Mouse (Mus musculus): ENCODE measurements around the gene Aarsd1. TPM values are rescaled to one million over a fixed set of nuclear protein-coding genes. Genes with fewer than 3 reads are reported as not detected.
A peak's percentile ranks its signal among the peaks of the same experiment; 100 is the strongest.
"Not testable (repeated sequence)": the region's sequence is repeated elsewhere in the genome, so short reads cannot be mapped to it uniquely, and the experiment has no call there.

Gene Aarsd1
- total RNA-seq (2021): 10 to 100 TPM; 17.4 to 17.6 TPM
- long read RNA-seq, experiment 1, transcript Aarsd1-201 (12 exons, 1,516 nt): major isoform, 44 of 47 reads
- long read RNA-seq, experiment 1, partial matches to known transcripts: 1 of 47 reads
- long read RNA-seq, experiment 1, other reads (novel, unspliced or antisense): 2 of 47 reads
- long read RNA-seq, experiment 2, transcript Aarsd1-201 (12 exons, 1,516 nt): major isoform, 48 of 48 reads
- long read RNA-seq, experiment 2, partial matches to known transcripts: 0 of 48 reads
- long read RNA-seq, experiment 2, other reads (novel, unspliced or antisense): 0 of 48 reads

- DNase-seq: peak; percentile 93
These were observed at the start of gene Aarsd1 for GRCm38 (mm10) chr11:101417101-101417855. Gene Aarsd1 (minus strand): TSS chr11:101417615.

GRCm38 (mm10) chr11:101466552-101466950, 49.1 kb upstream of the Aarsd1 start:
- DNase-seq: not testable (repeated sequence)

- DNase-seq: peak; percentile 76
These were observed 48.6 kb upstream of the Aarsd1 start, which contains the start of gene Vat1 for GRCm38 (mm10) chr11:101465869-101466551. Gene Vat1 (minus strand): TSS chr11:101466230.

GRCm38 (mm10) chr11:101465101-101465868, 47.9 kb upstream of the Aarsd1 start:
- DNase-seq: peak; percentile 72

GRCm38 (mm10) chr11:101464211-101465100, 47.0 kb upstream of the Aarsd1 start, which contains the start of gene Rnd2:
Gene Rnd2 (plus strand): TSS chr11:101464999.
- no peak for DNase-seq

GRCm38 (mm10) chr11:101462583-101463440, 45.4 kb upstream of the Aarsd1 start:
- DNase-seq: no peak

GRCm38 (mm10) chr11:101462141-101462540, 44.7 kb upstream of the Aarsd1 start:
- DNase-seq: no peak

GRCm38 (mm10) chr11:101460321-101460720, 42.9 kb upstream of the Aarsd1 start:
- DNase-seq: no peak

- DNase-seq: no peak
These were observed 42.3 kb upstream of the Aarsd1 start for GRCm38 (mm10) chr11:101459716-101460115.

GRCm38 (mm10) chr11:101458217-101458616, 40.8 kb upstream of the Aarsd1 start:
- DNase-seq: no peak

GRCm38 (mm10) chr11:101457631-101458030, 40.2 kb upstream of the Aarsd1 start:
- no peak for DNase-seq

- DNase-seq: no peak
These were observed 38.2 kb upstream of the Aarsd1 start for GRCm38 (mm10) chr11:101455627-101456026.

GRCm38 (mm10) chr11:101454702-101455101, 37.3 kb upstream of the Aarsd1 start:
- DNase-seq: no peak

- no peak for DNase-seq
These were observed 34.8 kb upstream of the Aarsd1 start for GRCm38 (mm10) chr11:101452093-101452774.

- DNase-seq: no peak
These were observed 34.1 kb upstream of the Aarsd1 start for GRCm38 (mm10) chr11:101451536-101451935.

- no peak for DNase-seq
These were observed 33.0 kb upstream of the Aarsd1 start for GRCm38 (mm10) chr11:101450394-101450793.

GRCm38 (mm10) chr11:101449596-101449995, 32.2 kb upstream of the Aarsd1 start:
- not testable (repeated sequence) for DNase-seq

- DNase-seq: no peak
These were observed 31.5 kb upstream of the Aarsd1 start for GRCm38 (mm10) chr11:101448899-101449298.

- DNase-seq: peak; percentile 58
These were observed 30.9 kb upstream of the Aarsd1 start, which contains the start of gene Ifi35 for GRCm38 (mm10) chr11:101448274-101448746. Gene Ifi35 (plus strand): TSS chr11:101448407.
